Mouse (Mus musculus): ENCODE measurements at regions not wholly inside any gene's neighbourhood (a gene's known extent, or its start where the extent isn't known, plus 50 kb on each side); places are given as distances from the start of the nearest gene placed in this dataset.

- Histone ChIP-seq H3K27ac (no peak overlapping the region), H3K4me3 (no peak overlapping the region)
- no peak for DNase-seq
- intact Hi-C loops (cut with DNase I), result no loop called here
- peak; percentile 38; the same call in 1 of the 2 replicates for TF ChIP-seq CTCF (IDR thresholded peaks at IDR 0.05)
These were observed 67.8 kb upstream of the Mycn start for GRCm38 (mm10) chr12:13009470-13009869.

DNA sequence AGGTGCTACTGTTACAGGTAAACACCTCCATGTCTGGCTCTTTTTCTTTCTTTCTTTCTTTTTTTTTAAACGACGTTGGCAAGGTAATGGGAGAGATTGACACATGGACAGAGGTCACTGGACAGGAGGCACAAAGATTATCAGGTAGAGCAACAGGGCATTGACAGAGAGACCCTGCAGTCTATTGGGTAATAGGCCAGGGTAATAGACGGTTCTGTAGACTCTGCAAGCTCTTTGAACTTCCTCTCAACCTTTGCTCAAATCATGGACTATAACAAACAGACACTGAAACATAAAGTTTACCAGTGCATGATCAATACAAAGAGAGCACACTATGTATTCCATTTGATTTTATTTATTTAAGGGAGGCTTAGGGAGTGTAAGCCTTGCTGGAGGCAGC is 61.0 kb upstream of the Mycn start:
- Histone ChIP-seq H3K27ac (no peak overlapping the region), H3K4me3 (no peak overlapping the region)
- intact Hi-C loops (cut with DNase I), result no loop called here
- no peak for TF ChIP-seq CTCF (IDR thresholded peaks at IDR 0.05)
- no peak for DNase-seq

GRCm38 (mm10) chr12:13002069-13002590 is 60.4 kb upstream of the Mycn start:
- DNase-seq, result no peak
- TF ChIP-seq CTCF (IDR thresholded peaks at IDR 0.05), result no peak
- intact Hi-C loops (cut with DNase I), result no loop called here
- no peak overlapping the region for H3K4me3 ChIP-seq
- no peak overlapping the region for H3K27ac ChIP-seq

DNA sequence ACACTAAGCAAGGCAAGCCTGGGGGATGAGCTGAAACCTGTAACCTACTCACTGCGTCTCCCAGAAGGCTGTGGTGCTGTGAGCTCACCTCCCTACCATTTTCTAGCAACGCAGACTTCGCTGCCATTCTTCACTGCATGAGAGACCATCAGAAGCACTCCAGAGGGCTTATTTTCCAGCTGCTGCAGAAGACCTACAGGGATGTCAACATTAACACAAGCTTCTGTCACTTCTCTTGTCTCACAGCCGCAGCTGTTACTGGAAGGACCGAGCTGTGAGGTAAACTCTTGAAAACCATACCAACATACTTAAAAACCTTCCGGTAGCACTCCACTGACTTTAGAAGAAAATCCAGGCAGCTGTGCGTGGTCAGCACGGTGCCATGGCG is 54.3 kb upstream of the Mycn start:
- Histone ChIP-seq H3K4me3 (no peak overlapping the region), H3K27ac (no peak overlapping the region)
- intact Hi-C loops (cut with DNase I), result no loop called here
- TF ChIP-seq CTCF (IDR thresholded peaks at IDR 0.05), result no peak
- no peak for DNase-seq

- Histone ChIP-seq H3K4me3 (no peak overlapping the region), H3K27ac (no peak overlapping the region)
- intact Hi-C loops (cut with DNase I), result no loop called here
- DNase-seq, result peak; percentile 57
- no peak for TF ChIP-seq CTCF (IDR thresholded peaks at IDR 0.05)
These were observed 53.6 kb upstream of the Mycn start for GRCm38 (mm10) chr12:12995061-12995973.

GRCm38 (mm10) chr12:12993894-12994714 is 52.4 kb upstream of the Mycn start:
- intact Hi-C loops (cut with DNase I), result no loop called here
- Histone ChIP-seq H3K4me3 (no peak overlapping the region), H3K27ac (no peak overlapping the region)
- DNase-seq, result no peak
- TF ChIP-seq CTCF (IDR thresholded peaks at IDR 0.05), result no peak

All from gastrocnemius, adult 2 months (tissue).